Mouse (Mus musculus) left cerebral cortex, adult 2 months (tissue): ENCODE data around the gene Hoxc5. TPM values are rescaled to one million over a fixed set of nuclear protein-coding genes. Genes with fewer than 3 reads are reported as not detected.

Experiments used
- DNase-seq, 2 experiments: peaks; one replicate each; pipeline ENCODE4 v3.0.0; 2021 to 2022; ENCODE audit warnings: low spot score in 2 of 2, mixed read lengths in 1 of 2; ENCODE audit errors: extremely low spot score in 1 of 2
- H3K27ac ChIP-seq: fragments of 200-600 bp; 2 replicates; pipeline ENCODE4 v1.8.1; 2022
- H3K4me3 ChIP-seq: fragments of 200-600 bp; 2 replicates; pipeline ENCODE4 v1.8.1; 2022
- CTCF ChIP-seq: fragments of 200-600 bp; IDR thresholded peaks from 2 replicates; pipeline ENCODE4 v1.8.1; 2022; ENCODE audit warnings: antibody characterized with exemption, mild to moderate bottlenecking, moderate library complexity
- intact Hi-C: fragments of 180-260 bp; cut with DNase I; formaldehyde crosslinking; loops from one replicate; pipeline ENCODE4 v1.15.1; 2025
- total RNA-seq, 2 experiments: library from RNA; stranded (reverse); gene quantifications; 2 replicates each; pipeline ENCODE4 v1.2.3; 2021

The Hoxc5 gene
- total RNA-seq, 2 experiments from 2014 or later: not detected

- no peak for TF ChIP-seq CTCF
- no peak overlapping the region for H3K27ac ChIP-seq
- no peak for DNase-seq
- intact Hi-C loops: no loop called here
- no peak overlapping the region for H3K4me3 ChIP-seq
Observed at GRCm38 (mm10) chr15:102934438-102934837, 32.8 kb upstream of the Hoxc5 start.

DNA sequence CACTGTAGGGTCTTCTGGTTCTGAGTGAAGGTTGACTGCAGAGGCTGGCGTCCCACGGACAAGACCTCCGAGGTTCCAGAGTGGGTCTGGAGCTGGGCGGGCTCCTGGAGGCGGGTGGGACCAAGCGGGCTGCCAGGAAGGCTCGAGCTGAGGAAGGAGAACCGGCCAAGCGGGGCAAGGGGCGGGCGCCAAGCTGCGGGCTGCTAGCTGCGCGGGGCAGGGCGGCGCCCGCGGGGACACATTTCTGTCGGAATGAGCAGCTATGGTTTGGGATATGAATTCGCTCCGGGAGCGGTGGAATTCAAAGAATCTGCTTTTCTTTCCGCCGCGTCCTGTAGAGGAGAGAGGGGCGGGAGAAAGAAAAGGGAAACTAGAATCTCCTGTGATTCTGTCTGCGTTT lies 32.3 kb upstream of the Hoxc5 start:
- no peak for DNase-seq
- no peak overlapping the region for H3K27ac ChIP-seq
- H3K4me3 ChIP-seq: no peak overlapping the region
- TF ChIP-seq CTCF: no peak
- intact Hi-C loops: no loop called here

DNA sequence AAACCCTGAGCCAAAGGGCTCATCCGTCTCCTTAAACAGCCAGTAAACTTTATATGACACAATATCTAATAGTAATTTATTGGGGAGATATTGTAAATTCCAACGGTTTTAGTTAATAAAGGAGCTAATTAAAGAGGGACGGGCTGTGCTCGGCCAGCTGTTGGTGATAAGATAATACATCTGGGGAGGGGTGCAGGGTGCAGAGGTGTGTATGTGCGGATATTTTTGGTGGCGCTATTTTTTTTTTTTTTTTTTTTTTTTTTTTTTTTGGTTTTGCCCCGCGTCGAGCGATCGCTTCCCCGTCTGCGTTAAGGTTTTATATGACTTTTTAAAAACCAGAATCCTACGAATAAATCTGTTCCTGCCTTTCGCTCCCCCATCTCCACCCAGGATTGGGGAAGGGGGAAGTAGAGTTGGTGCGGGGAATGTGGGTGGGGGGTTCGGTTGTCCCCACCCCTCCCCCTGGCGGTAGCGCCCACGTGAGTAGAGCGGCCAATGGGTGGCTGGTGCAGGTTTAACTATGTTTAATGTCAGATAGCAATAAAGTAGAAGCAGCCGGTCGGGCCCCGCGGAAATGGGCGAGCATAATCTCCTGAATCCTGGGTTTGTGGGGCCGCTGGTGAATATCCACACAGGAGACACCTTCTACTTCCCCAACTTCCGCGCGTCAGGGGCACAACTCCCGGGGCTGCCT lies 30.8 kb upstream of the Hoxc5 start, which contains the start of gene Hoxc12:
Gene Hoxc12, plus strand, starts transcription at position 479 of the 694 bp plus-strand sequence.
- DNase-seq: no peak
- no peak within 1 kb of the TSS for H3K4me3 ChIP-seq
- intact Hi-C loops: no loop called here
- no peak for TF ChIP-seq CTCF
- H3K27ac ChIP-seq: no peak within 1 kb of the TSS

GRCm38 (mm10) chr15:102937036-102937666 lies 30.1 kb upstream of the Hoxc5 start:
- Histone ChIP-seq H3K27ac (no peak overlapping the region), H3K4me3 (no peak overlapping the region)
- DNase-seq: no peak
- TF ChIP-seq CTCF: no peak
- intact Hi-C loops: no loop called here

- H3K4me3 ChIP-seq: no peak overlapping the region
- no peak for DNase-seq
- no peak overlapping the region for H3K27ac ChIP-seq
- intact Hi-C loops: no loop called here
- no peak for TF ChIP-seq CTCF
Observed at GRCm38 (mm10) chr15:102939256-102940155, 27.7 kb upstream of the Hoxc5 start.

- intact Hi-C loops: no loop called here
- no peak for TF ChIP-seq CTCF
- no peak overlapping the region for H3K27ac ChIP-seq
- H3K4me3 ChIP-seq: no peak overlapping the region
- DNase-seq: no peak
Observed at GRCm38 (mm10) chr15:102942739-102943467, 24.3 kb upstream of the Hoxc5 start.

DNA sequence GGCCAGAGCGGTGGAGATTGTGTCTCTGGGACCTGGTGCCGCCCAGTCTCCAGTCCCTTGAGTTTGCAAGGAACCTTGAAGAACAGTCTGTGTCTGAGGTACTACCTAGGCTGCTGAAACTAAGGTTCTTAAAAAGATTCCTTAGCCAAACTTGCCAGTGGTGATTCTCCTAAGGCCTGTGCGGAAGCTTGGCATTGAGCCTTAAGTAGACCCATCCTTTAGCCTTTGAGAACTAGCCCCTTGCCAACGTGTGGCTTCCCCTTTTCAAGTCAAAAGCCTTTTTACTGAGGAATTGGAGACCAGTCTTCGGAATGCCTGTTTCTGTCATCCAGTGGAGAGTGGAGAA lies 23.8 kb upstream of the Hoxc5 start:
- no peak for DNase-seq
- intact Hi-C loops: no loop called here
- no peak overlapping the region for H3K4me3 ChIP-seq
- no peak overlapping the region for H3K27ac ChIP-seq
- no peak for TF ChIP-seq CTCF

GRCm38 (mm10) chr15:102945185-102946077 lies 21.8 kb upstream of the Hoxc5 start:
- no peak for DNase-seq
- TF ChIP-seq CTCF: no peak
- intact Hi-C loops: no loop called here
- no peak overlapping the region for H3K4me3 ChIP-seq
- no peak overlapping the region for H3K27ac ChIP-seq

DNA sequence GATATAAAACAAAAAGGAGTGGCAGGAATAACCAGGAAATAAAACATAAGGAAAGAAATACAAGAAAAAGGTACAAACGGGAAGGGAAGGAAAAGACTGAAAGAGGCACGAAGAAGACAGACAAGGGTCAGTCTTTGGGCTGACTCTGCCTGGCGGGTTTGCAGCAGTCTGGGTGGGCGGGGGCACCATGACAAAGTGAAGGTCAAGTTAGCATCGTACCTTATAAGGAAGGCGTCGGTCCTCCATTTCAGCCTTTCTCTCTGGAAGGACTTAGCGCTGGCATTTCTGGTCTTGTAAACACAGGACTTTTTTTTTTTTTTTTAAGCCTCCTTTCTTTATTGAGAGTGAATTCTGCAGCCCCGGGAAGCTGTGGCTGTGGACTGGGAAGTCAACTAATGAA lies 20.0 kb upstream of the Hoxc5 start:
- H3K4me3 ChIP-seq: no peak overlapping the region
- intact Hi-C loops: no loop called here
- H3K27ac ChIP-seq: no peak overlapping the region
- no peak for TF ChIP-seq CTCF
- DNase-seq: no peak

GRCm38 (mm10) chr15:102948842-102949241 lies 18.4 kb upstream of the Hoxc5 start:
- Histone ChIP-seq H3K27ac (no peak overlapping the region), H3K4me3 (no peak overlapping the region)
- intact Hi-C loops: no loop called here
- TF ChIP-seq CTCF: no peak
- no peak for DNase-seq

GRCm38 (mm10) chr15:102949696-102950095 lies 17.5 kb upstream of the Hoxc5 start:
- intact Hi-C loops: no loop called here
- DNase-seq: no peak
- H3K4me3 ChIP-seq: no peak overlapping the region
- TF ChIP-seq CTCF: no peak
- no peak overlapping the region for H3K27ac ChIP-seq
